Mouse (Mus musculus) bone marrow, adult 2 months (tissue): ENCODE measurements at regions not wholly inside any gene's neighbourhood (a gene's known extent, or its start where the extent isn't known, plus 50 kb on each side); places are given as distances from the start of the nearest gene placed in this dataset.

Experiments
- CTCF ChIP-seq: fragments of 200-500 bp; IDR thresholded peaks from 2 replicates; pipeline ENCODE4 v1.5.1; 2011; ENCODE audit warnings: low read length, control low read depth; ENCODE audit not compliant: control insufficient read depth, insufficient read depth
- POLR2A ChIP-seq: fragments of 200-500 bp; IDR thresholded peaks from 2 replicates; pipeline ENCODE4 v1.6.1; 2011; ENCODE audit warnings: low read depth, mild to moderate bottlenecking, control low read depth, low read length, borderline replicate concordance; ENCODE audit not compliant: control insufficient read depth

- TF ChIP-seq CTCF (no peak), POLR2A (no peak)
Observed at GRCm38 (mm10) chr13:97490131-97490530, 249.2 kb downstream of the Enc1 start.
